Mouse (Mus musculus) layer of hippocampus, adult 9-11 months (tissue): ENCODE measurements around the gene Gli3.

ENCODE experiments used
- DNase-seq: peaks from one replicate; pipeline ENCODE4 v3.0.0; 2022

The Gli3 gene

DNA sequence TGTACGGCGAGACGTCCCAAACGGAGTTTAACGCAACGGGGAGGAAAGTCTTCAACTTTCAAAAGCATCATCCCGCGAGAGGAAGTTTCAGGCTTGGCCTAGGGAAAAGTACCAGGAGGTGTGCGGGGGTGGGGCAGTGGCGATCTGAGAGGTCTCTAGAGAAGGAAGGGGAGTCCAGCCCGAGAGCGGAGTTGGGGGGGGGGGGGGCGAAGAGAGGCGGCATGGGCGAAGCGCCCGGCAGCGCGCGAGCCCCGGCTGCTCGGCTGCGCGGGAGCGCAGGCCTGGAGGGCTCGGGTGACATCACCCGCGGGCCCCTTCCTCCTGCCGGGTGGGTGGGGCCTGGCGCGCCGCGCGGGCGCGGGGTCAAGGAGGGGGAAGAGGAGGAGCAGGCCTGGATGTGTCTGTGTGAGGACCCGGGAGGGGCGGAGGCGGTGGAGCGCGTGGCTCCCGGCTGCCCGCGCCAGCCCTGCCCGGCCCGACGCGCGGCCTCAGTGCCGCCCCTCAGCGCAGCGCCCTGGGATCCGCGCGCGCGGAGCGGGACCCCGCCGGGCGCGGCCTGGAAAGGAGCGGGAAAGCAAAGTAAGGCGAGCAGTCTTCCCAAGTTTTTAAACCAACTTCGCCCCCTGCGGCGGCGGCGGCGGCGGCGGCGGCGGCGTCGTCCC, at the start of gene Gli3:
Gene Gli3 (plus strand): TSS at position 406 of the 662 bp plus-strand sequence.
- DNase-seq = no peak

DNA sequence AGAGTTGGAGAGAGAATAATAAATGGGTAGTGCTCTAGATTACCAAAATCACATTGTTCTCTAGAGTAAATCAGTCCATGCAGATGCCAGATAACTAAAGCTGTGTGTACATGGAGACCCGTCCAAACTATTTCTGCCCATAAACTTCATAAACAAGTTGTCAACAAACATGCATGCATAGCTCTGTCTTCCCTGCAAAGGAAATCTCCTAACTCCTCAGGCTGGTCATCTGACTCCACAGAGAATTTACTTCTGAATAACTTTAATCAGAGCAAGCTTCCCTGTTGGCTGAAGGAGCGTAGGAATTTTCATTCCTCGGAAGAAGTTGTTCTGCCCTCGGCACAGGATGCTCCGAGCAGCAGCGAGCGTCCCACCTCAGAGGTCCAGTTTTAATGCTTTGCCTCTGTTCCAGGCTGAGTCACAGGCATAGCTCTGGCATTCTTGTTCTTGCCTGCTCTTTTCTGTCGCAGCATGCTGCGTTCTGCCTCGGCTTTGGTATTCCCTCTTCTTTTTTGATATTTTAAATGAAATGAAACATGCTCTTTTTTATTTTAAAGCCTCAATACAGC, 41.8 kb upstream of the Gli3 start:
- DNase-seq = no peak

DNA sequence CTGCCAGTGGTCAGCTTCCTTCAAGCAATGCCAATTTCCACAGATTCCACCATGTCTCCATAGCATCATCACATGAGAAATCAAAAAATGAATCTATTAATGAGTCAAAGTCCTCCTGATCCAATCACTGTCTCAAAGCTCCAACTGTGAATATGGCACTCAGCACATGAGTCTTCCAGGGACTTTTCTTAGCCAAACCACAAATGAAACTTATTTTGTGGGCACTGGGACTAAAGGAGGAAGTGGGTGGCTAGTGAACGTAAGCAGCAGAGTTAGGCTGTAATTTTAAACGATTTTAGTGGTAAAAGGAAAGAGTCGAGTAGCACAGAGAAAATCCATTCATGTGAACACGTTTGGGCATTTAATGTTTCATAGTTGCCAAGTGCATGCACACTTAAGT, 21.0 kb upstream of the Gli3 start:
- DNase-seq = no peak

DNA sequence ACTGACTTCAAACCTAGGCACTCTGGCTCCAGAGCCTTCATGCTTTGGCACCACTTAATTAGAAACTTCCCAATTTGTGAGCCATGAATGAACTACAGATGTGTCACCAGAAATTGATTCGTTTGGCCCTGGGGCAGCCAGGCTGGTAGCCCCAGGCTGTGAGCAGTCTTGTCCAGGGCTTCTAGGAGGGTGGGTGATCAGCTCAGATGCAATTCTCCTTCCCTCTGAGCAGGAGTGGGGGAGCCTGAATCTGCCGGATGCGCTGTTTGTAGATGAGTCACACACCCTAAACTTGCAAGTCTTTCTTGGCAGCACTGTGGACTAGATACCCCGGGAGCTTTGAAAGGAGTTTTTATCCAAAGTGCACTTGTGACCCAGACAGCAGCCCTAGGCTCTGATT, 18.7 kb upstream of the Gli3 start:
- no peak for DNase-seq

DNA sequence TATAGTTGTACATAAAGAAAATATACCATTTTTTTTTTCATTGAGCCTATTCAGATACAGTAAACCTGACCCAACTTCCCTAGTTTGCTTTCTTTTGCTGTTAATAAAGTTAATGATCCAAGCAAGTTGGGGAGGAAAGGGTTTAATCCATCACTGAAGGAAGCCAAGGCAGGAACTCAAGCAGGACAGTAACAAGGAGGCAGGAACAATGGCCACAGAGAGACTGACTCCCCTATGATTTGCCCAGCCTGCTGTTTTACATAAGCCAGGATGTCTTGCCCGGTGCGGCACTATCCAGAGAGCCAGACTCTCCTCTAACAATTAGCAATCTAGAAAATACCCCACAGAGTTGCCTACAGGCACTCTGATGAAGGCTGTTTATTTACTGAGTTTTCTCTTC, 17.4 kb upstream of the Gli3 start:
- no peak for DNase-seq

DNA sequence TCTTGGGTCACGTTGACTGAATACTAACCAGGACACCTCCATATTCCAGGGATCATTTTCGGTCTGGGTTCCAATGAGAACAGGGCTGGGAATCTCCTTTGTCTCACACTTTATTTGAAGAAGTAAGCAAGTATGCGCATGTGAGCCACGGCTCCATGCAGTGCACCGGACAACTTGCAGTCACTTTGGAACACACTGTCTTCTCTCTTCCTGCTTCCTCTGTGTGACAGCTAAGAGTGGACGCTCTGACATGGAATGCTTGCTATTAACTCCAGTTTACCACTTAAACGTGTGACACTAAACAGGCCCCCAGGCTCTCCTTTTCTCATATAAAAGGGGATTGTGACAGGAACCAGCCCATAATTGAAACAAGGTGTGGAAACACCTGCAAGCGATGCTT, 17.0 kb upstream of the Gli3 start:
- DNase-seq = no peak

DNA sequence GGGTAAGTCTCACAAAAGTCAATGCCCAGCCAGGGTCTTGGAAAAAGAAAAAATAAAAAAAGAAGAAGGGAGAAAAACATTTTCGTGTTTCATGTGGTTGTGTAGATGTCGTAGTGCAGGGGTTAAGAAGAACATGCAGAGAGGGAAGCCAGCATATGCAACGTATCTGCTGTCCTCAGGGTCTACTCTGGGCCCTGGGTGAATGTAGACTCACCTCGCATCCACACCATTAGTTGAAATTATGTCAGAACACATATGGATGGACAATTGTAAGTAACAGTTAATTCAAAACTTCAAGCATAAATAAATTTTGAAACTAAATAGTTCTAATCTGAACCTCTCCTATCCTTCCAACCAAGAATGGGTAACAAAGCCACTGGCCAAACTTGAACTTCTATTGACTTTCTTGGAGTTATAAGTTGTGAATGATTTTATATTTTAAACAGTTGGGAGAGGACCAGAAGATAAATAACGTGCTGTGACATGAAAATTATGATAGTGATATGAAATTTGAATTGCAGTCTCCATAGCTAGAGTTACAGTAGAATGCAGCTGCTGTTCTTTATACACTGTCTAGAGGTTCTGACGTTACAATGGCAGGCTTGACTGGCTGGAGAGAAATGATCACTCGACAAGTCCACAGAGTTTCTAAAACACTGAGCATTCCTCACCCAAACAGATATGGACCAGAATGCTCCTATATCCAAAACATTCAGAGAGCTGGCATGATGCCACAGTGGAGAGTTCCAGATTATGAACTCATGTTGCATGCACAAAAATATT, 16.1 kb upstream of the Gli3 start:
- no peak for DNase-seq

DNA sequence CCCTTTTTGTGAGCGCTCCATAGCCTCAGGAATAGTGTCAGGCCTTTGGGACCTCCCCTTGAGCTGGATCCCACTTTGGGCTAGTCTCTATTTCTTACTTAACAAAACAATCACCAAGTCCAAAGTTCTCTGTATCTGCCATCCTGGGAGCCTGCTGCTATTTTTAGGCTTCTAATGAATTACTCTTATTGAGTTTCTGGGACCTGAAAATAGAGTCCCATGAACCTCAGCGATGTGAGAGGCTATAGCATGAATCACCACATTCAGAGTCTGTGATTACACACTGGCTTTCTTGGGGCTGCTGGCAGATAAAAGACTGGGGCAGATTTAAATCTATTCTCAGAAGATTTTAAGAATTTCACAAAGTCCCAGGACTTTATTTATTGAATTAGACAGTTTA, 12.1 kb upstream of the Gli3 start:
- no peak for DNase-seq

DNA sequence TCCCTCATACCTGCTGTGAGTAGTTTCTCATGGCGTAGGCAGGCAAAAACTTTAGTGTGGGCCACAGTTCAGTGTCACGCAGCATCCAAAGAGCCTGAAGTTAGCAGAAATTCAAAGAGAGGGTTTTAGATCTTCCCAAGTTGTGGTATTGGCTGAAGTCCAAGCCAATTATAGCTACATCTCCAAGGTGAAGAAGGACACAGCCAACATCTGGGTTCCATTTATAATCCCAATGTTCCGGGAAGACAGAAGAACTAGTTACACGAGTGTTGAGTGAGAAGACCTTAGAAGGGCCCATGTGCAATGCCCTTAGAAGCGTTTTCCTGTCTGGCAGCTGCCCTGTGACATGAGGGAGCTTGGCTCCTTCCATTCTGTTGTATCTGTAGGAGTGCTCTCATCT, 5.2 kb upstream of the Gli3 start:
- no peak for DNase-seq

DNA sequence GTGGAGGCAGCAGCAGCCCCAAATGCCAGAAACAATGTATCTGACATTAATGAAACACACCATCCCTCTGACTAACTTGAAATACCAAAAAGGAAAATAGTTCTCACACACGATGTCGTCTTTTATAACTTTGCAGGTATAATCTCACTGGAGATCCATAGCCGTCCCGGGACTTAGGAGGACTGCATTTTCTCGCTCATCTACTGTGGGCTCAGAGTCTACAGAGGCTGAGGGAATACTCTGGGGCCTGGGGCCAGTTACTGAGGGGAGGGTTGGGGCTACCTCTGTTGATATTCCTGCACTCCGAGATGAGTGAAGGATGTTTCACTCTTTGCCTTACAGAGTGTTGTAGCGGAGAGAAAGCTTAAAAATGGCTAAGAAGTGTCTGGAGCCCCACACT, 1.1 kb upstream of the Gli3 start:
- DNase-seq = no peak

DNA sequence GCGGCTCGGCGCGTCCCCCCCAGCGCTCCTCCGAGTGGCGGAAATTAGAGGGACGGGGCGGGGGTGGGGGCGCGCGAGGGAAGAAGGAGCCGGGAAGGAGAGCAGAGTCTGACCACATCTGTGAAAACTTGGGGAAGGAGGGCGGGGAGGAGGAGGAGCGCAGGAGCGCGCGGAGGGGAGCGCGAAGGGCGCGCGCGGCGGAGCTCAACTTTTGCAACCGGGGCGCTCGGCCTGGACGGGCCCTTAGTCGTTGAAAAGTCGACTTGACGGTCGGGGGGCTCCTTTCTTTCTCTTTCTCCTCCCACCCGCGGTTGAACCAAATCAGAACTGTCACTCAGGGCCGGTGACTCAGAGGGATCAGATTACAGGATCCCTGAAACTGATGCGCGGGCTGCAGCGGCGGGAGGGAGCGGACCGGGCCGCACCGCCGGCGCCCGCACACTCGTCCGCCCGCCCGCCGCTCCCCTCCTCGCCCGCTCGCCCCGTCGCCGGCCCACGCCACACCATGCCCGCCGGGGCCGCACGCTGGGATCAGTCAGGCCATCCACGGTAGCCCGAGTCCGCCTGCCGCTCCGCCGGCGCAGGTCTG, 551 bp downstream of the Gli3 start:
- DNase-seq = no peak

DNA sequence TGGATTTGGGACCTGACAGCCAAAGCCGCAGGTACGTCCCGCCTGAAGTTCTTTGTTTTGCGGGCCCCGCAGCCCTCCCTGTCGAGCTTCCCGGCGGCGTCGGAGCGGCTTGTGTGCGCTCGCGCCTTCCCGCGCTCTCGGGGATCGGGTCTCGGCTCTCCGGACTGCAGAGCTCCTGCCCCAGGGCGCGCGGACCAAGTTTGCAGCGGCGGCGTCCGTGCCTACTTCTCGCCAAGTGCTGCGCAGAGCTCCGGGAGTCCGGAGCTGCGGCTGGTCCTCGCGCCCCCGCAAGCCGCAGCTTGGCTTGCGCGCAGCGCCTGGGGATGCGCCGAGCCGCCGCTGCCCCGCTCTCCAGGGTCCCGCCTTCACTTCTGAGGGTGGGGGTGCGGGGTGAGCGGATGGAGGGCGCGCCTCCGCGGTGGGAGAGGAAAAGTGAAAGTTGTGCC, 1.1 kb downstream of the Gli3 start:
- no peak for DNase-seq

DNA sequence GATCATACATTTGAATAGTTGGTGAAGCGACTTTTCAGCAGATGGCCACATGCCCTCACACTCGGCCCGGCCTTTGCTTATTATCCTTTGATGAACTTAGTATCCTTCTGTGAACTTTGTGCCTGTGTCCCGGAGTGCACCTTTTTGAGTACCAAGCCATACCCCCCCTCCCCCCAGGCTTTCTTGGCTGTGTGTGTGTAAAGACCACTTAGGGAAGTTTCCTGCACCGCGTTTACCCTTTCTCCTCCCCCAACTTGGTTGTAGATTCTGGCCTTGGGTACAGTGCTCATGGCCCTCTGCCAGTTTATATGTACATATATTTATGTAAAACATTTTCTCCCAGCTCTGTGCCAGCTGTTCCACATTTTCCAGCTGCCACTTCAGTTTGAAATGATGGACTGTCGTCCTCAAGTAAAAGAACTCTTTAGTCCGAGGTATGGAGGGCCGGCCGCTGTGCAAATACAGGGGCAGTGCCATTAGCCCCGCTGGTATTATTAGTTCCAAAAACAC, 1.8 kb downstream of the Gli3 start:
- no peak for DNase-seq

DNA sequence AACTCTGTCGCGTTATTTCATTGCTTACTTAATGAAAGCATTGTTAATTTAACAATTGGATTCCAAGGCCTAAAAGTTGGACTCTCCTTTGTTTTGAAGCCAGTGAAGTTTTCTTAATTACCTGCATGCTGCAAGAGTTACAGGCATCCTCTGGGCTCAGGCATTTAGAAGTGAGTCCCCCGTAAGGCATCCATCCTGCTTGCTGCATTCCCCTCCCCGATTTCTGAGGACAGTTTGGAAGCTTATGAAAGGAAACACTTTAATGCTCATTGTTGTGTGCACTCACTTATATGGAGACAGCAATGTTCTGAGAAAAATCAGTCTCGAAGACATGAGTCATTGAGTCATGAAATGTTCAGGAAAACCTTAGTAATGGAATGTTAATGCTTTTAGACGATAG, 3.5 kb downstream of the Gli3 start:
- no peak for DNase-seq

DNA sequence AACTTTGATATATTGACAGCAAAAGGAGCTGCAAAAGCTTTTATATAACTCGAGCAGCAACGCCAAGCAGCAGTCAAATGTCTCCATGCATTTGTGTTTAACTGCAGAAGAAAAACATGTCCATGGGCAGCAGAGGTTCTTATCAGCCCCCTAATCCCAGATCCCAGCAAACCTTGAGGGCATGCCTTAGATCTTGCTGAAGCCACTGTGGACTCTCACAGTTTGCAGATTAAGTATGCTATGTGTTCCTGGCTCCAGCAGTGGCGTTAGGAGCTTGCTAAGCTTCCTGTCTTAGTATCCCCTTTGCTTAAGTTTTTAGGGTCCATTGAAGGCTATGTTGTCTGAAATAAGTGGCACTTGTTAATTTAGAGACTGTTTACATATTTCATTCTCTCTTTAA, 4.4 kb downstream of the Gli3 start:
- DNase-seq = no peak

DNA sequence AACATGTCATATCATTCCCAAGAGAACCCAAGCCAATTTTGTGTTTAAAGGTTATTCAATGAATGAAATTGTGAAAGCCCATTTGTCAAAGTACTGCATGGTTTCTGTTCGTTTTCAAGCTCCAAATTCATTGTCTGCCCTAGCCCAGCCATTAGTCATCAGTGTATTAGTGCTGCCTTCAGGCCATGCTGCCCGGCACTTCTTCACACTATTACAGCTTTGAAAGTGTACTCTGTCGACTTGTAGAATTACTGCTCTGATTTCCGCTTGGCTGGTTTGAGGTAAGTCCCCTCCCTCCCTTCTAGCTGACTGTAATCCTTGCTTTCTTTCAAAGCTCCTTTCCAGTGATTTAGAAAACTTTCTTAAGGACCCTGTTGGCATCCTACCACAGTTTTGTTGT, 5.4 kb downstream of the Gli3 start:
- DNase-seq = no peak

DNA sequence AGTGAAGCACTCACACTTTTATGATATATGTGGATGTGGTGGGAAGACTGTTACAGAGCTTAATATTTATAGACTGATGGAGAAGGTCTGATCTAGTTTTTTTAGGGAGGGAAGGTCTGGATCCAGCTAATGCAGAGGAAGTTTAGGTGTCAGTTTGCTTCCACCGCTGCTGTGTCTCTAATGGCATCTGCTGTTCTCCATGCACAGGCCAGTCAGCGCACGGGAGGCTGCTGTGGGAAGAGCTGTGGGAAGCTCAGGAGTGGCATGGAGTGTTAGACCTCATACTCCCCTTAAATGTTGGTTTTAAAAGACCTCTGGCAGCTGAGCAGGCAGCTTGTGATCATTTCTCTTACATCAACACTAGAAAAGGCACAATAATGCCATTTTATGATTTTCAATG, 7.0 kb downstream of the Gli3 start:
- DNase-seq = no peak

DNA sequence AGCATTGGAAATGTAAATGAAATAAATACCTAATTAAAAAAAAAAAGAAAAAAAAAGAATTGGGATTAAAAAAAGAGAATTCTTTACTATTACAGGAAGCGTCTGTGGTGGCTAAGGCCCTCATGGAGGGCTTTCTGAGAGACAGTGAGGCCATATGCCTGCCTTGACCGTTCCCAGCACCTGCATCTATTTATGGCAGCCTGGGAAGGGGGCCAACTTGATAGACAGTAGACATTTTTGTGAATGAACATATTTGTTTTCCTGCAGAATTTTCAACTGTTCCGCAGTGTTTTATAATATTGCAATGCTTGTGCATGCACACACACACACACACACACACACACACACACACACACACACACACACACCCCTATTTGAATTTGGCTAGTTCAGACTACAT, 9.7 kb downstream of the Gli3 start:
- no peak for DNase-seq

DNA sequence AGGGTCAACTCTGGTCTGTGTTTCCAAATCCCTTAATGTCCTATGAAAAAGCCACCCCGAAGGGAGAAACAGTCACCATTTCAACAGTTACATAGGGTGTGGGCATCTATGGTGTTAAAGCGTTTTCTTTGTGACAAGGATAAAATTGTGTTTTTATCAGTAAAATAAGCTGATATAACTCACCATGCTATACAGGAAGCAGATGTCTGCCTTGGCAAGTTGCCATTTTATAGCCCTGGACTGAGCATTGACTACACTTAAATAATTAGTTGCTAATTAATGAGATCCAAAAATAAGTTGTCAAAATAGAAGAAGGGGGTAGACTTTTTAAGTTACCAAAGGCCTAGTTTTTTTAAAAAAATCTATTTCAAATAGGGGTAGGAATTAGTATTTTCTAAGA, 11.4 kb downstream of the Gli3 start:
- no peak for DNase-seq

DNA sequence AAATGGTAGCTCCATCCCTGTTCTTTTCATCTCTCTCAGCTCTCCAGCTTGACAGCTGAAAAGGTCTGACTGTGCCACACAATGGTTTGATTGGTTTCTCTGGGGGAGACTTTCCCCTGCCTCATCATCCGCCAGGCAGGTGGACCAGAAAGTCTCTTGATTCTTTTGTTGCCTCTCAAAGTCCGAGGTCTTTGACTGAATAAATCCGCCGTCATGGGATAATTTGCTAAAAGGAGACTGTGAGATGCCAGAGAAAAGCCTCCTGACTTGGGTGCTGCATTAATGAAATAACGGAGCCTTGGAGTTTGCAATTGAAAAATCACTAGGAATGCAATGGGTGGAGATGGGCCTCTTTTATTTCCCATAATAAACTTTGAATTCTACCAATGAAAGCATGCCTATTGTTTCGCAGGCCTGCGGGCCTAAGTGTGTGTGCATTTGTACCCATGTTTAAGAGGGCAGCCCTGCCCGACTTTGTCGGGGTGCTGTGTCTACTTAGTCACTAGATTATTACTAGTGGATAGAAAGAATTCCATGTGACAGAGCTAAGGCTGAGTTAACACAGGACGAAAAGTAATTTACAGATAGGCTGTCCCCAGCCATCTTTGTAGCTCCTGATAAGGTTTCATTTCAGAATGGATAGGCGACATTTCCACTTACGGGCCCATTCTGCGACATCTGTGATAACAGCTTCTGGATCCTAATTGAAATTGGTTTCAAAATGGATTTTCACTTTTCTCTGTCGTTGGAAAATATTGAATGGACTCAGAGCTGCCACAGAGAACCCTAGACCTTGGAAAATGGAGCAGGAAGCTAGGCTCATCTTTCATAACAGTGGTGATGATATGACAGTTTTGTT, 23.2 kb downstream of the Gli3 start:
- DNase-seq = no peak

DNA sequence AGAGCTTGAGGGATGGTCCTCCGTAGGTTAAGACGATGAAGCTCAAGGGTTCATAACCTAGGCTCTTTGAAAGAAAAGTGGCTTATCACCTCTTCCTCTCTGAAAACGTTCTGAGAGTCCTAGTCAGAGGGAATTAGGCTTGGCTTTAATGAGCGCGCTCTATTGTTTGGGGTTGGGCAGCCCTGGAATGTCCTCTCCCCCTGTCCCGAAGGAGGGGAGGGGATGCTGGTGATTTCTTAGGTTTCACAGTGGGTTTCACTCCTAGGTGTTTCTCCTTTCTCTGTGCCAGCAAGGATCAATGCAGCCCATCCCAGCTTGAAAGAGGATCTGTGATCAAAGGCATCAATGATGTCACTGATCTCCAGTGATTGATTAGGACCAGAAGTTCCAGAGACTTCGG, 24.3 kb downstream of the Gli3 start:
- DNase-seq = no peak

DNA sequence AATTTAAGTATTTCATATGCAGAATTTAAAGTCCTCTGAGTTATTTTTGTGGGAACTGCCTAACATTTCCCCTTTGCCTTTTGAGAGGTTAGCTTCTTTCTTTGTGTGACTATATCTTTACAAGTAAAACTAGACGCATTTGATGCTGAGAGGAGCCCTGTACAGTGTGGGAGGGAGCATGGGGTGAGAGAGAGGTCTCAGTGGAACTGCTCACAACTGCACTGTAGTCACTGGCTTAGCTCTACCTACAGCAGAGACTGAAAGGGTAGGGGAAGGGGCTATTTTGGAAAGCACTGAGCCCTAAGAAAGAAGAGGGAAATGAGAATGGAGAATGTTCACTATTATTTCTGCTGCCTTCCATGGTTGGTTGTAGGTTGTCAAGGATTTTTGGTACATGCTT, 25.0 kb downstream of the Gli3 start:
- no peak for DNase-seq

DNA sequence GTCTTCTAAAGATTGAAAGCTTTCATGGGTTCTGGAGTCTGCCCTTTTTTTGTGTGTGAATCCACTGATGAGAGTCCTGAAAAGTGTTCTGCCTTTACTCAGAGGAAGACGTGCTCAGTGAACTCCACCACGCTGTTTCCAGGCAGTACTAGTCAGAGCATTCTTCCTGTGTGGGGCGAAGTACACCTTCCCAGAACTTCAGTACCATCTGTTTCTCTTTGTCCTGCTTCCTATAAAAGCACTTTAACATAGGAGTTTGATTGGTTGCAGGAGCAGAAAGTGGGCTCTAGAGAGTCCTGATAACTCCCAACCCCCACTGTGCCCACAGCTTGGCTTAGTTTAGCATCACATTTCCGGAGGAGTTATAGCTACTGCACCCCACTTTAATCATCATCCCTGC, 32.8 kb downstream of the Gli3 start:
- DNase-seq = no peak
